Mouse (Mus musculus) embryonic facial prominence, embryonic 13.5 days (tissue): ENCODE results near the gene Tnc. TPM values are rescaled to one million over a fixed set of nuclear protein-coding genes. Genes with fewer than 3 reads are reported as not detected.
A peak's percentile ranks its signal among the peaks of the same experiment; 100 is the strongest.
"Not testable (repeated sequence)": the region's sequence is repeated elsewhere in the genome, so short reads cannot be mapped to it uniquely, and the experiment has no call there.

Source experiments
- ATAC-seq: fragments of 200-750 bp; cut with Nextera tagmentation; 2 replicates; pipeline ENCODE4 v1.8.0; 2017; ENCODE audit warnings: low read depth; ENCODE audit not compliant: insufficient number of reproducible peaks, insufficient read depth, low FRiP score, low TSS enrichment
- H3K27ac ChIP-seq: fragments of 300-500 bp; sonication (generic); 2 replicates; pipeline ENCODE4 v1.5.1; 2015; ENCODE audit warnings: moderate library complexity, mild to moderate bottlenecking, inconsistent platforms
- H3K27me3 ChIP-seq: fragments of 300-500 bp; sonication (generic); 2 replicates; pipeline ENCODE4 v1.6.1; 2015; ENCODE audit warnings: mild to moderate bottlenecking, inconsistent platforms
- H3K36me3 ChIP-seq: fragments of 300-500 bp; sonication (generic); 2 replicates; pipeline ENCODE4 v1.6.1; 2015; ENCODE audit warnings: mild to moderate bottlenecking, inconsistent platforms
- H3K4me1 ChIP-seq: fragments of 300-500 bp; sonication (generic); 2 replicates; pipeline ENCODE4 v1.6.1; 2015; ENCODE audit warnings: inconsistent platforms
- H3K4me2 ChIP-seq: fragments of 300-500 bp; sonication (generic); 2 replicates; pipeline ENCODE4 v1.6.1; 2015; ENCODE audit warnings: moderate library complexity, mild to moderate bottlenecking, inconsistent platforms
- H3K4me3 ChIP-seq: fragments of 300-500 bp; sonication (generic); 2 replicates; pipeline ENCODE4 v1.5.1; 2015; ENCODE audit warnings: mild to moderate bottlenecking, inconsistent platforms
- H3K9ac ChIP-seq: fragments of 300-500 bp; sonication (generic); 2 replicates; pipeline ENCODE4 v1.6.1; 2015; ENCODE audit warnings: mild to moderate bottlenecking, inconsistent platforms
- H3K9me3 ChIP-seq: fragments of 300-500 bp; sonication (generic); 2 replicates; pipeline ENCODE4 v1.6.1; 2016; ENCODE audit warnings: inconsistent platforms
- WGBS: fragments of 180-500 bp; shearing (Covaris S2); methylation state at CpG from one replicate; pipeline ENCODE4 v1.1.7; 2015; ENCODE audit warnings: mixed read lengths; 5-methylcytosine and 5-hydroxymethylcytosine counted together
- polyA plus RNA-seq: library from polyadenylated mRNA; unstranded; fragments of >200 nt; fragmentation: Nextera tagmentation; extraction: Ambion mirVana; gene quantifications from 2 replicates; pipeline ENCODE4 v1.2.1, GENCODE M21; 2015

The Tnc gene
- polyA plus RNA-seq, 1 experiment from 2014 or later = 48.0 TPM

- no peak overlapping the region for H3K4me2 ChIP-seq
- no peaks in the 10 kb centered on the region for H3K4me1 ChIP-seq
- no peaks in the 10 kb centered on the region for H3K27me3 ChIP-seq
- 0 out of 2 replicates have a peak, but pooled peaks cover 5% of the 10 kb centered on the region for H3K9me3 ChIP-seq
- WGBS = 57% methylated on average over 4 of the region's 4 CpGs
- no peak for ATAC-seq
- H3K27ac ChIP-seq = peak overlapping the region; percentile 41; the same call in 1 of the 2 replicates
- peaks cover 22% of the 10 kb centered on the region for H3K36me3 ChIP-seq
- H3K9ac ChIP-seq = no peak overlapping the region
- no peak overlapping the region for H3K4me3 ChIP-seq
Observed at GRCm38 (mm10) chr4:63958601-63959000, 88.2 kb downstream of the Tnc start.

GRCm38 (mm10) chr4:63950054-63950453 lies 96.8 kb downstream of the Tnc start:
- ATAC-seq = no peak
- no peaks in the 10 kb centered on the region for H3K36me3 ChIP-seq
- no peaks in the 10 kb centered on the region for H3K4me1 ChIP-seq
- no peaks in the 10 kb centered on the region for H3K27me3 ChIP-seq
- H3K4me2 ChIP-seq = no peak overlapping the region
- no peak overlapping the region for H3K27ac ChIP-seq
- H3K4me3 ChIP-seq = no peak overlapping the region
- 89% methylated on average over 9 of the region's 9 CpGs for WGBS
- H3K9ac ChIP-seq = no peak overlapping the region
- H3K9me3 ChIP-seq = no peaks in the 10 kb centered on the region

GRCm38 (mm10) chr4:63948688-63949073 lies 98.1 kb downstream of the Tnc start:
- not testable (repeated sequence) for H3K9me3 ChIP-seq, H3K4me3 ChIP-seq, H3K9ac ChIP-seq, H3K27me3 ChIP-seq, ATAC-seq, H3K27ac ChIP-seq, H3K36me3 ChIP-seq, H3K4me1 ChIP-seq, H3K4me2 ChIP-seq
- WGBS = 82% methylated on average over 5 of the region's 5 CpGs

GRCm38 (mm10) chr4:63948066-63948687 lies 98.6 kb downstream of the Tnc start:
- H3K4me1 ChIP-seq = no peaks in the 10 kb centered on the region
- no peaks in the 10 kb centered on the region for H3K36me3 ChIP-seq
- no peaks in the 10 kb centered on the region for H3K27me3 ChIP-seq
- H3K27ac ChIP-seq = no peak overlapping the region
- ATAC-seq = no peak
- no peak overlapping the region for H3K4me3 ChIP-seq
- no peaks in the 10 kb centered on the region for H3K9me3 ChIP-seq
- 36% methylated on average over 12 of the region's 12 CpGs for WGBS
- H3K9ac ChIP-seq = no peak overlapping the region
- peak overlapping the region; percentile 33; the same call in 1 of the 2 replicates for H3K4me2 ChIP-seq

- H3K9me3 ChIP-seq = no peaks in the 10 kb centered on the region
- no peak overlapping the region for H3K9ac ChIP-seq
- no peak overlapping the region for H3K27ac ChIP-seq
- no peaks in the 10 kb centered on the region for H3K4me1 ChIP-seq
- H3K27me3 ChIP-seq = 0 out of 2 replicates have a peak, but pooled peaks cover 3% of the 10 kb centered on the region
- ATAC-seq = no peak
- H3K4me3 ChIP-seq = no peak overlapping the region
- no peak overlapping the region for H3K4me2 ChIP-seq
- 76% methylated on average over 5 of the region's 5 CpGs for WGBS
- no peaks in the 10 kb centered on the region for H3K36me3 ChIP-seq
Observed at GRCm38 (mm10) chr4:63943813-63944212, 103.0 kb downstream of the Tnc start.

GRCm38 (mm10) chr4:63942875-63943274 lies 103.9 kb downstream of the Tnc start:
- WGBS = 93% methylated on average over 3 of the region's 3 CpGs
- no peak overlapping the region for H3K4me2 ChIP-seq

GRCm38 (mm10) chr4:63941420-63941819 lies 105.4 kb downstream of the Tnc start:
- H3K9me3 ChIP-seq = no peaks in the 10 kb centered on the region
- H3K9ac ChIP-seq = no peak overlapping the region
- H3K4me1 ChIP-seq = no peaks in the 10 kb centered on the region
- H3K4me3 ChIP-seq = no peak overlapping the region
- ATAC-seq = no peak
- 83% methylated on average over 2 of the region's 2 CpGs for WGBS
- no peak overlapping the region for H3K27ac ChIP-seq
- 0 out of 2 replicates have a peak, but pooled peaks cover 3% of the 10 kb centered on the region for H3K27me3 ChIP-seq
- no peaks in the 10 kb centered on the region for H3K36me3 ChIP-seq
- H3K4me2 ChIP-seq = no peak overlapping the region

More at GRCm38 (mm10) chr4:63942875-63943274, 103.9 kb downstream of the Tnc start:
- Histone ChIP-seq H3K9ac (no peak overlapping the region), H3K4me1 (no peaks in the 10 kb centered on the region), H3K27ac (no peak overlapping the region), H3K4me3 (no peak overlapping the region), H3K9me3 (no peaks in the 10 kb centered on the region), H3K36me3 (no peaks in the 10 kb centered on the region), H3K27me3 (0 out of 2 replicates have a peak, but pooled peaks cover 3% of the 10 kb centered on the region)
- no peak for ATAC-seq

- no peak for ATAC-seq
- H3K9ac ChIP-seq = no peak overlapping the region
- no peak overlapping the region for H3K4me2 ChIP-seq
- H3K9me3 ChIP-seq = no peaks in the 10 kb centered on the region
- no peaks in the 10 kb centered on the region for H3K4me1 ChIP-seq
- H3K4me3 ChIP-seq = no peak overlapping the region
- 81% methylated on average over 3 of the region's 3 CpGs for WGBS
- H3K27ac ChIP-seq = no peak overlapping the region
- 0 out of 2 replicates have a peak, but pooled peaks cover 3% of the 10 kb centered on the region for H3K27me3 ChIP-seq
- H3K36me3 ChIP-seq = no peaks in the 10 kb centered on the region
Observed at GRCm38 (mm10) chr4:63939428-63939827, 107.4 kb downstream of the Tnc start.

GRCm38 (mm10) chr4:63935960-63936359 lies 110.9 kb downstream of the Tnc start:
- Histone ChIP-seq H3K4me1 (no peaks in the 10 kb centered on the region), H3K27ac (no peak overlapping the region), H3K27me3 (0 out of 2 replicates have a peak, but pooled peaks cover 3% of the 10 kb centered on the region), H3K36me3 (no peaks in the 10 kb centered on the region), H3K4me2 (no peak overlapping the region), H3K9ac (no peak overlapping the region), H3K9me3 (peaks cover 3% of the 10 kb centered on the region; the same call in 1 of the 2 replicates), H3K4me3 (no peak overlapping the region)
- 82% methylated on average over 4 of the region's 4 CpGs for WGBS
- ATAC-seq = no peak

- H3K4me1 ChIP-seq = no peaks in the 10 kb centered on the region
- H3K36me3 ChIP-seq = no peaks in the 10 kb centered on the region
- H3K9me3 ChIP-seq = peaks cover 3% of the 10 kb centered on the region; the same call in 1 of the 2 replicates
- no peak overlapping the region for H3K9ac ChIP-seq
- WGBS = 83% methylated on average over 9 of the region's 9 CpGs
- H3K4me3 ChIP-seq = no peak overlapping the region
- H3K4me2 ChIP-seq = no peak overlapping the region
- H3K27me3 ChIP-seq = 0 out of 2 replicates have a peak, but pooled peaks cover 3% of the 10 kb centered on the region
- no peak for ATAC-seq
- no peak overlapping the region for H3K27ac ChIP-seq
Observed at GRCm38 (mm10) chr4:63935314-63935713, 111.5 kb downstream of the Tnc start.

GRCm38 (mm10) chr4:63930863-63931262 lies 116.0 kb downstream of the Tnc start:
- H3K4me3 ChIP-seq = no peak overlapping the region
- no peaks in the 10 kb centered on the region for H3K4me1 ChIP-seq
- ATAC-seq = no peak
- no peaks in the 10 kb centered on the region for H3K27me3 ChIP-seq
- no peak overlapping the region for H3K9ac ChIP-seq
- H3K27ac ChIP-seq = no peak overlapping the region
- no peak overlapping the region for H3K4me2 ChIP-seq
- H3K9me3 ChIP-seq = peaks cover 3% of the 10 kb centered on the region; the same call in 1 of the 2 replicates
- 78% methylated on average over 2 of the region's 2 CpGs for WGBS
- H3K36me3 ChIP-seq = no peaks in the 10 kb centered on the region

GRCm38 (mm10) chr4:63929490-63929889 lies 117.3 kb downstream of the Tnc start:
- Histone ChIP-seq H3K4me1 (0 out of 2 replicates have a peak, but pooled peaks cover 5% of the 10 kb centered on the region), H3K9ac (no peak overlapping the region), H3K9me3 (peaks cover 3% of the 10 kb centered on the region; the same call in 1 of the 2 replicates), H3K27me3 (no peaks in the 10 kb centered on the region), H3K36me3 (no peaks in the 10 kb centered on the region), H3K4me3 (no peak overlapping the region), H3K4me2 (no peak overlapping the region), H3K27ac (no peak overlapping the region)
- no peak for ATAC-seq
- WGBS = 45% methylated on average over 2 of the region's 2 CpGs
